Mouse (Mus musculus): ENCODE measurements around the gene Map6. TPM values are rescaled to one million over a fixed set of nuclear protein-coding genes. Genes with fewer than 3 reads are reported as not detected.

The Map6 gene
- polyA plus RNA-seq, 1 experiment from 2014 or later: 3.2 TPM

GRCm38 (mm10) chr7:99235657-99236056 is 31.6 kb upstream of the Map6 start:
- no peak for ATAC-seq (ENCODE audit: extremely low read depth, insufficient number of reproducible peaks, low FRiP score, low TSS enrichment)
- Histone ChIP-seq H3K4me3 (no peak overlapping the region), H3K4me1 (peaks cover 17% of the 10 kb centered on the region), H3K27me3 (replicated peaks) (peaks cover 23% of the 10 kb centered on the region), H3K4me2 (no peak overlapping the region), H3K9me3 (no peaks in the 10 kb centered on the region), H3K27ac (replicated peaks) (no peak overlapping the region), H3K9ac (no peak overlapping the region), H3K36me3 (no peaks in the 10 kb centered on the region)
- 53% methylated on average over 2 of the region's 2 CpGs for WGBS

DNA sequence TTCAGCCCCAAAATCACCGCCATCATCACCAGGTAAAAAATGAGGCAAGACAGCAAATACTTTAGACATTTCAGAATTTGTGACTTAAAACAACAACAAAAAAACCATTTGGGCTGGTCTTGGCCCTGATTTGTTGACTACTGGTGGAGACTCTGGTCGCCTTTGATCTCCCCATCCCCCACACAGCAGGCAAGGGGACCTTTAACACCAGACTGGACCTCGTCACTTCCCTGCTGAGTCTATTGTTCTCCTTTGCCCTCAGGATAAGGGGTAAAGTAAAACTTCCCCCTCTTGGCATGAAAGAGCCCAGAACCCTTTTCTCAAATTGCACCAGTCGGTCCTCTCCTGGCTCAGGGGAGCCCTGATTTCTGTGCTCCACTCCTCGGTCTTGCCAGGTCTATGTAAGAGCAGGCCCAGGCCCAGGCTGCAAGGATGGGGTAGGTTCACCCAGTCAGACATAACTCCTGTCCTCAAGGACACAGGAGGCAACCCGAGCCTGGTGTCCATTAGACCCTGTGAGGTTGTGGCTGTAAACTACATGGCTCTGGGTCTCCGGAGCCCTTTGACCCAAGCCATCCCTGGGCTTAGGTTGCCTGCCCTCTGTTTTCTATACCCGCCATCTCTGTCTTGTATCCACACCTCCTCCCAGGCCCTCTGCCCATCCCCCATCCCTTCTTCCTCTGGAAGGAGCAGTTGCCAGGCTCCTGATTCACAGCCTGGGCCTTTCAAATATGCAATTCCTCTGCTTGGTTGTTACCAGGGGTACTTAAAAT is 30.2 kb upstream of the Map6 start:
- no peak overlapping the region for H3K4me3 ChIP-seq
- H3K4me2 ChIP-seq: no peak overlapping the region
- no peak overlapping the region; the same call in 1 of the 2 replicates for H3K9ac ChIP-seq
- H3K4me1 ChIP-seq: peaks cover 17% of the 10 kb centered on the region
- ATAC-seq (ENCODE audit: extremely low read depth, insufficient number of reproducible peaks, low FRiP score, low TSS enrichment): no peak
- H3K36me3 ChIP-seq: no peaks in the 10 kb centered on the region
- no peak overlapping the region for H3K27ac ChIP-seq (replicated peaks)
- H3K9me3 ChIP-seq: no peaks in the 10 kb centered on the region
- H3K27me3 ChIP-seq (replicated peaks): peaks cover 25% of the 10 kb centered on the region
- 45% methylated on average over 8 of the region's 8 CpGs for WGBS

DNA sequence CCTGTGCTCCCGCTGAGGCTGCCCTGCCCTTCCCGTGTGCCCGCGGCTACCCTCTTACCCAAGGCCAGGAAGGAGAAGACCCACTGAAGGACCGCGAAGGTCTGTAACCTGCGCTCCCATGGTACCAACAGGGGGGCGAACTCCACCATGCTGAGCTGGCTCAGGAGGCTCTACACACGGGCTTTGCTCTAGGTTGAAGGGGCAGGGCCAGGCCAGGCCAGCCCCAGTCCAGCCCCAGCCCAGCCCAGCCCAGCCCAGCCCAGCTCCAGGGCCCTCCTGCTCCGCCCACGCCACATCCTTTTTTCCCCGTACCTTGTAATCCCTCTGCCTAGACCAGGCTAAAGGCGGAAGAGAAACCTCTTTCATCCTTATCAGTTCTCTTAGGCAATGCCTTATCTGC is 28.8 kb upstream of the Map6 start, which contains the start of gene Mogat2:
Gene Mogat2, minus strand, starts transcription at position 203 of the 400 bp plus-strand sequence.
- Histone ChIP-seq H3K36me3 (no peaks in the 10 kb centered on the region), H3K4me3 (peak within 1 kb of the TSS; percentile 33; the same call in 1 of the 2 replicates), H3K4me1 (peaks cover 17% of the 10 kb centered on the region), H3K27me3 (replicated peaks) (peaks cover 25% of the 10 kb centered on the region), H3K4me2 (peak within 1 kb of the TSS; percentile 66), H3K27ac (replicated peaks) (no peak within 1 kb of the TSS), H3K9ac (peak within 1 kb of the TSS; percentile 65), H3K9me3 (no peaks in the 10 kb centered on the region)
- WGBS: 5% methylated on average over 13 of the region's 13 CpGs
- 0 out of 2 replicates have a peak, but pooled peaks have one; percentile 37 for ATAC-seq (ENCODE audit: extremely low read depth, insufficient number of reproducible peaks, low FRiP score, low TSS enrichment)

- Histone ChIP-seq H3K4me3 (no peak overlapping the region), H3K9ac (no peak overlapping the region), H3K4me2 (no peak overlapping the region), H3K4me1 (peaks cover 16% of the 10 kb centered on the region), H3K27ac (replicated peaks) (no peak overlapping the region), H3K27me3 (replicated peaks) (peaks cover 29% of the 10 kb centered on the region), H3K9me3 (no peaks in the 10 kb centered on the region), H3K36me3 (no peaks in the 10 kb centered on the region)
- no peak for ATAC-seq (ENCODE audit: extremely low read depth, insufficient number of reproducible peaks, low FRiP score, low TSS enrichment)
- 95% methylated on average over 11 of the region's 11 CpGs for WGBS
Measured at GRCm38 (mm10) chr7:99242097-99242496, 25.1 kb upstream of the Map6 start.

GRCm38 (mm10) chr7:99248157-99248742 is 19.0 kb upstream of the Map6 start:
- WGBS: 41% methylated on average over 5 of the region's 5 CpGs
- ATAC-seq (ENCODE audit: extremely low read depth, insufficient number of reproducible peaks, low FRiP score, low TSS enrichment): no peak
- no peaks in the 10 kb centered on the region for H3K36me3 ChIP-seq
- H3K4me3 ChIP-seq: no peak overlapping the region
- peaks cover 6% of the 10 kb centered on the region for H3K4me1 ChIP-seq
- H3K9me3 ChIP-seq: no peaks in the 10 kb centered on the region
- H3K9ac ChIP-seq: no peak overlapping the region
- H3K27me3 ChIP-seq (replicated peaks): peaks cover 46% of the 10 kb centered on the region
- no peak overlapping the region for H3K27ac ChIP-seq (replicated peaks)
- H3K4me2 ChIP-seq: no peak overlapping the region

DNA sequence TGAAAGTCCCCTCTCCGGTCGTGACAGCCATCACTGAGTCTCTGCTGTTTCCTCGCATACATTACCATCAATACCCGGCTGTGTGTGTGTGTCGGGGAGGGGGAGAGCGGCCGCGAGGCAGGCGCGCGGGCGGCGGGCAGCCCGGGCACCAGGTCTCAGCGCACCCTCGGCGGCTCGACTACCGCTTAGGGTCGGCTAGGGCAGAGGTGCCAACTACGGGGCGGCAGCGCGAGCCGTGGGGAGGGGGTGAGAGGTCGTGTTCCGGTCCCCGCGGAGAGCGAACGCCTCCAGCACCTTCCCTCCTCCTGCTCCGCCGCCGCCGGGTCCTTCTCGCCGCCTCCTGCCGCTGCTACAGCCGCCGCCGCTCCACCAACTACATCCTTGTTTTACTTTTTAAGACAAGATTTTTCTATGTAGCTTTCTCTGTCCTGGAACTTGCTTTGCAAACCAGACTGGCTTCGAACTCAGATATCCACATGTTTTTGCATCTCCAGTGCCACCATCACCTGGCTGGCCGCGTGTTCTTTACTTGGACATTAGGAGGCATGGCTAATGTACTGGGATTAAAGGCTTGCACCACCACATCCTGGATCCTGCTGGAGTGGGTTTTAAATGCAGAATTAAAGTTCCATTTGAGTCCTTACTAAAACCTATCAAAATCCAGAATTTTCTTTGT is 18.2 kb upstream of the Map6 start:
- Histone ChIP-seq H3K9ac (peak overlapping the region; percentile 71), H3K9me3 (no peaks in the 10 kb centered on the region), H3K4me1 (peaks cover 6% of the 10 kb centered on the region), H3K27ac (replicated peaks) (no peak overlapping the region), H3K27me3 (replicated peaks) (peaks cover 46% of the 10 kb centered on the region), H3K4me3 (peak overlapping the region; percentile 50), H3K36me3 (no peaks in the 10 kb centered on the region), H3K4me2 (peak overlapping the region; percentile 79)
- WGBS: 2% methylated on average over 30 of the region's 44 CpGs
- no peak for ATAC-seq (ENCODE audit: extremely low read depth, insufficient number of reproducible peaks, low FRiP score, low TSS enrichment)

- Histone ChIP-seq H3K36me3 (no peaks in the 10 kb centered on the region), H3K9ac (peak overlapping the region; percentile 71; the same call in 1 of the 2 replicates), H3K27ac (replicated peaks) (no peak overlapping the region), H3K4me3 (peak overlapping the region; percentile 50), H3K9me3 (no peaks in the 10 kb centered on the region), H3K4me2 (peak overlapping the region; percentile 79), H3K4me1 (peaks cover 8% of the 10 kb centered on the region), H3K27me3 (replicated peaks) (peaks cover 46% of the 10 kb centered on the region)
- under 1% methylated on average over 10 of the region's 10 CpGs for WGBS
- no peak for ATAC-seq (ENCODE audit: extremely low read depth, insufficient number of reproducible peaks, low FRiP score, low TSS enrichment)
Measured at GRCm38 (mm10) chr7:99249582-99249911, 17.7 kb upstream of the Map6 start.

- Histone ChIP-seq H3K27ac (replicated peaks) (no peak overlapping the region), H3K9me3 (no peaks in the 10 kb centered on the region), H3K27me3 (replicated peaks) (peaks cover 46% of the 10 kb centered on the region), H3K4me1 (peaks cover 16% of the 10 kb centered on the region), H3K4me2 (no peak overlapping the region), H3K9ac (no peak overlapping the region), H3K36me3 (no peaks in the 10 kb centered on the region), H3K4me3 (no peak overlapping the region)
- ATAC-seq (ENCODE audit: extremely low read depth, insufficient number of reproducible peaks, low FRiP score, low TSS enrichment): no peak
- WGBS: 22% methylated on average over 9 of the region's 9 CpGs
Measured at GRCm38 (mm10) chr7:99250386-99250785, 16.9 kb upstream of the Map6 start.

DNA sequence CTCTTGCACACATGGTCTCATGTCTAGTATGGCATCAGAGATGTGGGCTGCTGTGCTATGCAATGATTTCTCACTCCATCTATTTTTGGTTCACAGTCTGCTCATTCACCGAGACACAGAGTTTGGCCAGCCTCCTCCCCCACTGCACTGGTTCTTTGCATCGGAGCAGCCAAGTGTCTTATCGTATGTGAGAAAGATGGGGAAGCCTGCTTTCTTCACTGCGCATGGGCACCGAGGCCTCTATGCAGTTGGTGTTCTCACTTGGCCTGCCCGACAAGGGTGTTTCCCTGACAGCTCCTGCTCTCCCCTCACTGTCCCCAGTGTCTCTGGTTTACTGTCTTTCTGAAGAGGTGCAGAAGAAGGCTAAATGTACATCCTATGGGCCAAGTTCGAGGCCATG is 12.2 kb upstream of the Map6 start:
- no peak overlapping the region for H3K4me3 ChIP-seq
- peak overlapping the region; percentile 16; the same call in 1 of the 2 replicates for H3K27ac ChIP-seq (replicated peaks)
- no peak overlapping the region for H3K4me2 ChIP-seq
- peaks cover 23% of the 10 kb centered on the region for H3K27me3 ChIP-seq (replicated peaks)
- no peaks in the 10 kb centered on the region for H3K36me3 ChIP-seq
- H3K9ac ChIP-seq: no peak overlapping the region
- 32% methylated on average over 7 of the region's 7 CpGs for WGBS
- no peaks in the 10 kb centered on the region for H3K9me3 ChIP-seq
- H3K4me1 ChIP-seq: peaks cover 13% of the 10 kb centered on the region
- no peak for ATAC-seq (ENCODE audit: extremely low read depth, insufficient number of reproducible peaks, low FRiP score, low TSS enrichment)

DNA sequence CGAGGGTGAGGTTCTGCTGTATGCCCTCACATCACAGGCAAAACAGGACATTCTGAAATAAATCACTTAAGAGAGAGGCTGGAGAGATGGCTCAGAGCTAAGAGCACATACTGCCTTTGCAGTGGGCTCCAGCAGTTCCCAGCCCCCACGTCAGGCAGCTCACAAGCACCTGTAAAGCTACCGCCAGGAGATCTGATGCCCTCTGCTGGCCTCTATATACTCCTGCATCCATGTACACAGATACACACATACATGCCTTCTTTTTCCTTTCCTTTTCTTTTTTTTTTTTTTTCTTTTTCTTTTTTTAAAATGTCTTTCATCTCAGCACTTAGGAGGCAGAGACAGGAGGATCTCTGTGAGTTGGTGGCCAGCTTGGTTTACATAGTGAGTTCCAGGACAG is 5.3 kb upstream of the Map6 start:
- H3K27me3 ChIP-seq (replicated peaks): peaks cover 39% of the 10 kb centered on the region
- no peaks in the 10 kb centered on the region for H3K36me3 ChIP-seq
- 45% methylated on average over 3 of the region's 3 CpGs for WGBS
- ATAC-seq (ENCODE audit: extremely low read depth, insufficient number of reproducible peaks, low FRiP score, low TSS enrichment): no peak
- no peak overlapping the region for H3K9ac ChIP-seq
- peaks cover 3% of the 10 kb centered on the region; the same call in 1 of the 2 replicates for H3K9me3 ChIP-seq
- no peak overlapping the region for H3K27ac ChIP-seq (replicated peaks)
- no peak overlapping the region for H3K4me2 ChIP-seq
- H3K4me1 ChIP-seq: peaks cover under 1% of the 10 kb centered on the region; the same call in 1 of the 2 replicates
- no peak overlapping the region for H3K4me3 ChIP-seq

GRCm38 (mm10) chr7:99263509-99263908 is 3.7 kb upstream of the Map6 start:
- Histone ChIP-seq H3K4me2 (no peak overlapping the region), H3K27me3 (replicated peaks) (peaks cover 53% of the 10 kb centered on the region), H3K4me1 (peaks cover 16% of the 10 kb centered on the region), H3K4me3 (no peak overlapping the region), H3K36me3 (no peaks in the 10 kb centered on the region), H3K27ac (replicated peaks) (no peak overlapping the region), H3K9ac (no peak overlapping the region), H3K9me3 (peaks cover 3% of the 10 kb centered on the region; the same call in 1 of the 2 replicates)
- 55% methylated on average over 4 of the region's 4 CpGs for WGBS
- no peak for ATAC-seq (ENCODE audit: extremely low read depth, insufficient number of reproducible peaks, low FRiP score, low TSS enrichment)

Data from heart, embryonic 13.5 days (tissue).